Mouse (Mus musculus) small intestine, adult 2 months (tissue): ENCODE results near the gene Neurog1.

Experiments
- CTCF ChIP-seq: fragments of 200-500 bp; IDR thresholded peaks from 2 replicates; pipeline ENCODE4 v1.5.1; 2012; ENCODE audit warnings: low read depth, mild to moderate bottlenecking, control low read depth, inconsistent platforms, low read length, moderate library complexity, mixed read lengths; ENCODE audit not compliant: insufficient replicate concordance, insufficient read length; ENCODE audit errors: extremely low read depth
- POLR2A ChIP-seq: fragments of 200-500 bp; IDR thresholded peaks from 2 replicates; pipeline ENCODE4 v1.6.1; 2012; ENCODE audit warnings: low read depth, mild to moderate bottlenecking, control low read depth, inconsistent platforms, low read length, moderate library complexity

- TF ChIP-seq CTCF (no peak), POLR2A (no peak)
These were observed 15.4 kb upstream of the Neurog1 start for GRCm38 (mm10) chr13:56267396-56267795.
